Mouse (Mus musculus): ENCODE data around the gene Ispd. TPM values are rescaled to one million over a fixed set of nuclear protein-coding genes. Genes with fewer than 3 reads are reported as not detected.

Gene Ispd
- polyA plus RNA-seq, 1 experiment from 2014 or later: 16.7 TPM

- no peak overlapping the region for H3K4me3 ChIP-seq (ENCODE audit: low read length)
- WGBS: 71% methylated on average over 2 of the region's 2 CpGs
- no peak overlapping the region for H3K4me2 ChIP-seq (replicated peaks; ENCODE audit: low read depth, low read length)
- no peak for ATAC-seq (ENCODE audit: low FRiP score, low TSS enrichment)
- H3K9ac ChIP-seq (ENCODE audit: low read depth, low read length): no peak overlapping the region
- H3K27me3 ChIP-seq (ENCODE audit: control insufficient read depth, insufficient read depth, low read length): no peaks in the 10 kb centered on the region
- no peaks in the 10 kb centered on the region for H3K9me3 ChIP-seq (ENCODE audit: control insufficient read depth, low read length)
- no peak overlapping the region; the same call in 1 of the 2 replicates for H3K27ac ChIP-seq (ENCODE audit: low read depth, low read length)
- no peaks in the 10 kb centered on the region for H3K36me3 ChIP-seq (ENCODE audit: control insufficient read depth, insufficient read depth, low read length)
- no peaks in the 10 kb centered on the region for H3K4me1 ChIP-seq (ENCODE audit: control insufficient read depth, insufficient read depth, low read length)
Measured at GRCm38 (mm10) chr12:36530920-36531319, 149.7 kb downstream of the Ispd start.

GRCm38 (mm10) chr12:36531421-36532072 lies 150.3 kb downstream of the Ispd start:
- Histone ChIP-seq H3K9ac (ENCODE audit: low read depth, low read length) (no peak overlapping the region), H3K9me3 (ENCODE audit: control insufficient read depth, low read length) (no peaks in the 10 kb centered on the region), H3K4me3 (ENCODE audit: low read length) (no peak overlapping the region), H3K36me3 (ENCODE audit: control insufficient read depth, insufficient read depth, low read length) (no peaks in the 10 kb centered on the region), H3K4me1 (ENCODE audit: control insufficient read depth, insufficient read depth, low read length) (no peaks in the 10 kb centered on the region), H3K27me3 (ENCODE audit: control insufficient read depth, insufficient read depth, low read length) (no peaks in the 10 kb centered on the region), H3K4me2 (replicated peaks; ENCODE audit: low read depth, low read length) (no peak overlapping the region), H3K27ac (ENCODE audit: low read depth, low read length) (no peak overlapping the region)
- WGBS: 50% methylated on average over 4 of the region's 4 CpGs
- ATAC-seq (ENCODE audit: low FRiP score, low TSS enrichment): peak; percentile 73; the same call in 1 of the 2 replicates

GRCm38 (mm10) chr12:36532525-36532924 lies 151.3 kb downstream of the Ispd start:
- no peaks in the 10 kb centered on the region for H3K36me3 ChIP-seq (ENCODE audit: control insufficient read depth, insufficient read depth, low read length)
- H3K9me3 ChIP-seq (ENCODE audit: control insufficient read depth, low read length): no peaks in the 10 kb centered on the region
- no peak overlapping the region for H3K4me2 ChIP-seq (replicated peaks; ENCODE audit: low read depth, low read length)
- ATAC-seq (ENCODE audit: low FRiP score, low TSS enrichment): peak; percentile 66; the same call in 1 of the 2 replicates
- WGBS: 76% methylated on average over 3 of the region's 3 CpGs
- no peak overlapping the region for H3K9ac ChIP-seq (ENCODE audit: low read depth, low read length)
- no peaks in the 10 kb centered on the region for H3K4me1 ChIP-seq (ENCODE audit: control insufficient read depth, insufficient read depth, low read length)
- H3K27ac ChIP-seq (ENCODE audit: low read depth, low read length): no peak overlapping the region
- H3K27me3 ChIP-seq (ENCODE audit: control insufficient read depth, insufficient read depth, low read length): no peaks in the 10 kb centered on the region
- no peak overlapping the region for H3K4me3 ChIP-seq (ENCODE audit: low read length)

- Histone ChIP-seq H3K4me2 (replicated peaks; ENCODE audit: low read depth, low read length) (no peak overlapping the region), H3K9me3 (ENCODE audit: control insufficient read depth, low read length) (no peaks in the 10 kb centered on the region), H3K9ac (ENCODE audit: low read depth, low read length) (no peak overlapping the region), H3K36me3 (ENCODE audit: control insufficient read depth, insufficient read depth, low read length) (no peaks in the 10 kb centered on the region), H3K27me3 (ENCODE audit: control insufficient read depth, insufficient read depth, low read length) (no peaks in the 10 kb centered on the region), H3K4me1 (ENCODE audit: control insufficient read depth, insufficient read depth, low read length) (no peaks in the 10 kb centered on the region), H3K27ac (ENCODE audit: low read depth, low read length) (no peak overlapping the region), H3K4me3 (ENCODE audit: low read length) (no peak overlapping the region)
- no peak for ATAC-seq (ENCODE audit: low FRiP score, low TSS enrichment)
- WGBS: 77% methylated on average over 2 of the region's 2 CpGs
Measured at GRCm38 (mm10) chr12:36533160-36533900, 152.1 kb downstream of the Ispd start.

- H3K9me3 ChIP-seq (ENCODE audit: control insufficient read depth, low read length): no peaks in the 10 kb centered on the region
- no peak overlapping the region for H3K9ac ChIP-seq (ENCODE audit: low read depth, low read length)
- H3K4me3 ChIP-seq (ENCODE audit: low read length): no peak overlapping the region
- H3K36me3 ChIP-seq (ENCODE audit: control insufficient read depth, insufficient read depth, low read length): no peaks in the 10 kb centered on the region
- no peak overlapping the region for H3K27ac ChIP-seq (ENCODE audit: low read depth, low read length)
- no peak for ATAC-seq (ENCODE audit: low FRiP score, low TSS enrichment)
- H3K4me2 ChIP-seq (replicated peaks; ENCODE audit: low read depth, low read length): no peak overlapping the region
- 86% methylated on average over 5 of the region's 5 CpGs for WGBS
- H3K4me1 ChIP-seq (ENCODE audit: control insufficient read depth, insufficient read depth, low read length): no peaks in the 10 kb centered on the region
- no peaks in the 10 kb centered on the region for H3K27me3 ChIP-seq (ENCODE audit: control insufficient read depth, insufficient read depth, low read length)
Measured at GRCm38 (mm10) chr12:36534589-36534988, 153.3 kb downstream of the Ispd start.

- H3K4me2 ChIP-seq (replicated peaks; ENCODE audit: low read depth, low read length): no peak overlapping the region
- no peaks in the 10 kb centered on the region for H3K27me3 ChIP-seq (ENCODE audit: control insufficient read depth, insufficient read depth, low read length)
- H3K4me1 ChIP-seq (ENCODE audit: control insufficient read depth, insufficient read depth, low read length): no peaks in the 10 kb centered on the region
- no peak overlapping the region for H3K9ac ChIP-seq (ENCODE audit: low read depth, low read length)
- no peaks in the 10 kb centered on the region for H3K36me3 ChIP-seq (ENCODE audit: control insufficient read depth, insufficient read depth, low read length)
- no peaks in the 10 kb centered on the region for H3K9me3 ChIP-seq (ENCODE audit: control insufficient read depth, low read length)
- H3K4me3 ChIP-seq (ENCODE audit: low read length): no peak overlapping the region
- no peak overlapping the region for H3K27ac ChIP-seq (ENCODE audit: low read depth, low read length)
- peak; percentile 64; the same call in 1 of the 2 replicates for ATAC-seq (ENCODE audit: low FRiP score, low TSS enrichment)
Measured at GRCm38 (mm10) chr12:36545318-36545717, 164.1 kb downstream of the Ispd start.

- 90% methylated on average over 9 of the region's 9 CpGs for WGBS
- no peak for ATAC-seq (ENCODE audit: low FRiP score, low TSS enrichment)
- H3K36me3 ChIP-seq (ENCODE audit: control insufficient read depth, insufficient read depth, low read length): no peaks in the 10 kb centered on the region
- H3K9me3 ChIP-seq (ENCODE audit: control insufficient read depth, low read length): no peaks in the 10 kb centered on the region
- H3K27me3 ChIP-seq (ENCODE audit: control insufficient read depth, insufficient read depth, low read length): no peaks in the 10 kb centered on the region
- no peak overlapping the region for H3K9ac ChIP-seq (ENCODE audit: low read depth, low read length)
- H3K4me2 ChIP-seq (replicated peaks; ENCODE audit: low read depth, low read length): no peak overlapping the region
- H3K4me1 ChIP-seq (ENCODE audit: control insufficient read depth, insufficient read depth, low read length): no peaks in the 10 kb centered on the region
- no peak overlapping the region for H3K27ac ChIP-seq (ENCODE audit: low read depth, low read length)
- no peak overlapping the region for H3K4me3 ChIP-seq (ENCODE audit: low read length)
Measured at GRCm38 (mm10) chr12:36549474-36549873, 168.2 kb downstream of the Ispd start.

GRCm38 (mm10) chr12:36554697-36555096 lies 173.4 kb downstream of the Ispd start:
- 96% methylated on average over 1 of the region's 1 CpGs for WGBS
- no peak for ATAC-seq (ENCODE audit: low FRiP score, low TSS enrichment)
- Histone ChIP-seq H3K36me3 (ENCODE audit: control insufficient read depth, insufficient read depth, low read length) (no peaks in the 10 kb centered on the region), H3K27me3 (ENCODE audit: control insufficient read depth, insufficient read depth, low read length) (no peaks in the 10 kb centered on the region), H3K4me3 (ENCODE audit: low read length) (no peak overlapping the region), H3K4me1 (ENCODE audit: control insufficient read depth, insufficient read depth, low read length) (no peaks in the 10 kb centered on the region), H3K27ac (ENCODE audit: low read depth, low read length) (no peak overlapping the region), H3K4me2 (replicated peaks; ENCODE audit: low read depth, low read length) (no peak overlapping the region), H3K9ac (ENCODE audit: low read depth, low read length) (no peak overlapping the region), H3K9me3 (ENCODE audit: control insufficient read depth, low read length) (no peaks in the 10 kb centered on the region)

- ATAC-seq (ENCODE audit: low FRiP score, low TSS enrichment): no peak
- Histone ChIP-seq H3K27me3 (ENCODE audit: control insufficient read depth, insufficient read depth, low read length) (no peaks in the 10 kb centered on the region), H3K4me3 (ENCODE audit: low read length) (no peak overlapping the region), H3K4me1 (ENCODE audit: control insufficient read depth, insufficient read depth, low read length) (no peaks in the 10 kb centered on the region), H3K36me3 (ENCODE audit: control insufficient read depth, insufficient read depth, low read length) (no peaks in the 10 kb centered on the region), H3K4me2 (replicated peaks; ENCODE audit: low read depth, low read length) (no peak overlapping the region), H3K9me3 (ENCODE audit: control insufficient read depth, low read length) (no peaks in the 10 kb centered on the region), H3K27ac (ENCODE audit: low read depth, low read length) (no peak overlapping the region), H3K9ac (ENCODE audit: low read depth, low read length) (no peak overlapping the region)
- WGBS: 79% methylated on average over 2 of the region's 2 CpGs
Measured at GRCm38 (mm10) chr12:36564146-36564545, 182.9 kb downstream of the Ispd start.

Data from kidney, embryonic 14.5 days (tissue).